Mouse (Mus musculus): ENCODE measurements around the gene Kynu. TPM values are rescaled to one million over a fixed set of nuclear protein-coding genes. Genes with fewer than 3 reads are reported as not detected.

Gene Kynu
- polyA plus RNA-seq, 1 experiment from 2014 or later: 1.5 TPM

GRCm38 (mm10) chr2:43613571-43613970 is 58.4 kb downstream of the Kynu start:
- Histone ChIP-seq H3K4me1 (replicated peaks; ENCODE audit: control insufficient read depth, insufficient read depth, low read length) (no peaks in the 10 kb centered on the region), H3K9ac (ENCODE audit: low read depth, low read length) (no peak overlapping the region), H3K27ac (ENCODE audit: low read depth, low read length) (no peak overlapping the region), H3K4me3 (ENCODE audit: low read depth, low read length) (no peak overlapping the region), H3K27me3 (ENCODE audit: control insufficient read depth, insufficient read depth, low read length) (no peaks in the 10 kb centered on the region), H3K36me3 (ENCODE audit: control insufficient read depth, insufficient read depth, low read length) (no peaks in the 10 kb centered on the region), H3K9me3 (ENCODE audit: control insufficient read depth, low read length) (no peaks in the 10 kb centered on the region), H3K4me2 (replicated peaks; ENCODE audit: low read depth, low read length) (no peak overlapping the region)
- ATAC-seq (ENCODE audit: low FRiP score): no peak
- WGBS: 12% methylated on average over 6 of the region's 6 CpGs
- DNase-seq (ENCODE audit: low spot score): peak; percentile 70

GRCm38 (mm10) chr2:43621140-43621539 is 66.0 kb downstream of the Kynu start:
- Histone ChIP-seq H3K9ac (ENCODE audit: low read depth, low read length) (no peak overlapping the region), H3K9me3 (ENCODE audit: control insufficient read depth, low read length) (no peaks in the 10 kb centered on the region), H3K4me3 (ENCODE audit: low read depth, low read length) (no peak overlapping the region), H3K36me3 (ENCODE audit: control insufficient read depth, insufficient read depth, low read length) (no peaks in the 10 kb centered on the region), H3K27ac (ENCODE audit: low read depth, low read length) (no peak overlapping the region), H3K27me3 (ENCODE audit: control insufficient read depth, insufficient read depth, low read length) (no peaks in the 10 kb centered on the region), H3K4me1 (replicated peaks; ENCODE audit: control insufficient read depth, insufficient read depth, low read length) (no peaks in the 10 kb centered on the region), H3K4me2 (replicated peaks; ENCODE audit: low read depth, low read length) (no peak overlapping the region)
- DNase-seq (ENCODE audit: low spot score) (no peak), ATAC-seq (ENCODE audit: low FRiP score) (no peak)

- 0% methylated on average over 1 of the region's 1 CpGs for WGBS
- H3K4me3 ChIP-seq (ENCODE audit: low read depth, low read length): no peak overlapping the region
- no peak overlapping the region for H3K4me2 ChIP-seq (replicated peaks; ENCODE audit: low read depth, low read length)
- no peaks in the 10 kb centered on the region for H3K27me3 ChIP-seq (ENCODE audit: control insufficient read depth, insufficient read depth, low read length)
- H3K9ac ChIP-seq (ENCODE audit: low read depth, low read length): no peak overlapping the region
- DNase-seq (ENCODE audit: low spot score) (peak; percentile 46), ATAC-seq (ENCODE audit: low FRiP score) (peak; percentile 25; the same call in 1 of the 2 replicates)
- no peak overlapping the region for H3K27ac ChIP-seq (ENCODE audit: low read depth, low read length)
- H3K36me3 ChIP-seq (ENCODE audit: control insufficient read depth, insufficient read depth, low read length): no peaks in the 10 kb centered on the region
- H3K9me3 ChIP-seq (ENCODE audit: control insufficient read depth, low read length): no peaks in the 10 kb centered on the region
- no peaks in the 10 kb centered on the region for H3K4me1 ChIP-seq (replicated peaks; ENCODE audit: control insufficient read depth, insufficient read depth, low read length)
Measured at GRCm38 (mm10) chr2:43622844-43623243, 67.7 kb downstream of the Kynu start.

GRCm38 (mm10) chr2:43631786-43632185 is 76.7 kb downstream of the Kynu start:
- DNase-seq (ENCODE audit: low spot score) (no peak), ATAC-seq (ENCODE audit: low FRiP score) (no peak)
- Histone ChIP-seq H3K27me3 (ENCODE audit: control insufficient read depth, insufficient read depth, low read length) (no peaks in the 10 kb centered on the region), H3K4me1 (replicated peaks; ENCODE audit: control insufficient read depth, insufficient read depth, low read length) (no peaks in the 10 kb centered on the region), H3K36me3 (ENCODE audit: control insufficient read depth, insufficient read depth, low read length) (no peaks in the 10 kb centered on the region), H3K9ac (ENCODE audit: low read depth, low read length) (no peak overlapping the region), H3K4me3 (ENCODE audit: low read depth, low read length) (no peak overlapping the region), H3K9me3 (ENCODE audit: control insufficient read depth, low read length) (no peaks in the 10 kb centered on the region), H3K4me2 (replicated peaks; ENCODE audit: low read depth, low read length) (no peak overlapping the region), H3K27ac (ENCODE audit: low read depth, low read length) (no peak overlapping the region)

DNA sequence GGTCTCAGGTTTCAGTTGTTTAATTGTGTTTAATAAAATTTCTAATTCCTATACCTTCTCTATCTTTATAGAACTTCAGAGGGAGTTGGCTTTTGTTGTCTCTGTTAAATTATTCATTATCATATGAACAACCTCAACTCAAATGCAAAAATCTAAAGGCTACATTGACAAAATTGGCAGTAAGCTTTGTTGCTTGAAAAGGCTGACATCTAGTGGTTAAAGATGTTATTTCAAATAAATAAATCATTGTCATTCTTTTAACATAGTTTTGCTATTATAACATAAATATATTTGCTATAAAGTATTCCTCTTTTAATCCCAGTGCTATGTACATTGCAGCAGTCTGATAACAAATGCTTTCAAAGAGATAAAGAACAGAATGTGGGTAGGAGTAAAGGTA is 81.4 kb downstream of the Kynu start:
- Histone ChIP-seq H3K9me3 (ENCODE audit: control insufficient read depth, low read length) (no peaks in the 10 kb centered on the region), H3K36me3 (ENCODE audit: control insufficient read depth, insufficient read depth, low read length) (no peaks in the 10 kb centered on the region), H3K9ac (ENCODE audit: low read depth, low read length) (no peak overlapping the region), H3K4me1 (replicated peaks; ENCODE audit: control insufficient read depth, insufficient read depth, low read length) (no peaks in the 10 kb centered on the region), H3K27ac (ENCODE audit: low read depth, low read length) (no peak overlapping the region), H3K4me2 (replicated peaks; ENCODE audit: low read depth, low read length) (no peak overlapping the region), H3K27me3 (ENCODE audit: control insufficient read depth, insufficient read depth, low read length) (no peaks in the 10 kb centered on the region), H3K4me3 (ENCODE audit: low read depth, low read length) (no peak overlapping the region)
- no peak for DNase-seq (ENCODE audit: low spot score)
- ATAC-seq (ENCODE audit: low FRiP score): no peak

- no peak overlapping the region for H3K27ac ChIP-seq (ENCODE audit: low read depth, low read length)
- WGBS: 89% methylated on average over 2 of the region's 2 CpGs
- H3K9me3 ChIP-seq (ENCODE audit: control insufficient read depth, low read length): no peaks in the 10 kb centered on the region
- H3K36me3 ChIP-seq (ENCODE audit: control insufficient read depth, insufficient read depth, low read length): no peaks in the 10 kb centered on the region
- DNase-seq (ENCODE audit: low spot score) (no peak), ATAC-seq (ENCODE audit: low FRiP score) (no peak)
- H3K9ac ChIP-seq (ENCODE audit: low read depth, low read length): no peak overlapping the region
- H3K4me2 ChIP-seq (replicated peaks; ENCODE audit: low read depth, low read length): no peak overlapping the region
- no peaks in the 10 kb centered on the region for H3K4me1 ChIP-seq (replicated peaks; ENCODE audit: control insufficient read depth, insufficient read depth, low read length)
- H3K4me3 ChIP-seq (ENCODE audit: low read depth, low read length): no peak overlapping the region
- no peaks in the 10 kb centered on the region for H3K27me3 ChIP-seq (ENCODE audit: control insufficient read depth, insufficient read depth, low read length)
Measured at GRCm38 (mm10) chr2:43646962-43647361, 91.8 kb downstream of the Kynu start.

GRCm38 (mm10) chr2:43669588-43669987 is 114.5 kb downstream of the Kynu start:
- H3K9ac ChIP-seq (ENCODE audit: low read depth, low read length): no peak overlapping the region
- no peak overlapping the region for H3K4me3 ChIP-seq (ENCODE audit: low read depth, low read length)
- H3K36me3 ChIP-seq (ENCODE audit: control insufficient read depth, insufficient read depth, low read length): no peaks in the 10 kb centered on the region
- no peak overlapping the region for H3K27ac ChIP-seq (ENCODE audit: low read depth, low read length)
- ATAC-seq (ENCODE audit: low FRiP score): no peak
- DNase-seq (ENCODE audit: low spot score): no peak
- H3K27me3 ChIP-seq (ENCODE audit: control insufficient read depth, insufficient read depth, low read length): no peaks in the 10 kb centered on the region
- no peaks in the 10 kb centered on the region for H3K4me1 ChIP-seq (replicated peaks; ENCODE audit: control insufficient read depth, insufficient read depth, low read length)
- H3K4me2 ChIP-seq (replicated peaks; ENCODE audit: low read depth, low read length): no peak overlapping the region
- H3K9me3 ChIP-seq (ENCODE audit: control insufficient read depth, low read length): no peaks in the 10 kb centered on the region

- Histone ChIP-seq H3K4me3 (ENCODE audit: low read depth, low read length) (no peak overlapping the region), H3K27me3 (ENCODE audit: control insufficient read depth, insufficient read depth, low read length) (no peaks in the 10 kb centered on the region), H3K9ac (ENCODE audit: low read depth, low read length) (no peak overlapping the region), H3K4me2 (replicated peaks; ENCODE audit: low read depth, low read length) (no peak overlapping the region), H3K27ac (ENCODE audit: low read depth, low read length) (no peak overlapping the region), H3K36me3 (ENCODE audit: control insufficient read depth, insufficient read depth, low read length) (no peaks in the 10 kb centered on the region), H3K4me1 (replicated peaks; ENCODE audit: control insufficient read depth, insufficient read depth, low read length) (no peaks in the 10 kb centered on the region), H3K9me3 (ENCODE audit: control insufficient read depth, low read length) (no peaks in the 10 kb centered on the region)
- peak; percentile 84 for ATAC-seq (ENCODE audit: low FRiP score)
- WGBS: 6% methylated on average over 6 of the region's 6 CpGs
- peak; percentile 76 for DNase-seq (ENCODE audit: low spot score)
Measured at GRCm38 (mm10) chr2:43673619-43674018, 118.5 kb downstream of the Kynu start.

DNA sequence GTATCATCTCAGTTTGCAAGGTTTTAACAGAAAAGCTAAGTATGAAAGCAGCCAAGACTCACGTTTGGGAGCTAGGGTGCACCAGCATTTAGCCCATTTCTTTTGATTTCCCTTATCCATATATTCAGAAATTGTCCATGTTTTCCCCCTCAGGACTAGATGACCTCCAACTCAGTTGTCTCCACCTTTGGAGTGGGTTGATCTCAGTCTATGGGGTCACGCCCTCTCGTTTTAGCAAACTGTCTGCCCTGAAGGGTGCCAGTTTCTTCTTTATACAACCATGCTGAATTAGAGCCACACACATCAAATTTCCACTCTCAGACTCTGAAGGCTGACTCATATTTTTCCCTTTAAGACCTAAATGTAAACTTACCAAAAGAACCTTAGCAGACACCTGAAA is 119.0 kb downstream of the Kynu start:
- no peaks in the 10 kb centered on the region for H3K9me3 ChIP-seq (ENCODE audit: control insufficient read depth, low read length)
- no peaks in the 10 kb centered on the region for H3K4me1 ChIP-seq (replicated peaks; ENCODE audit: control insufficient read depth, insufficient read depth, low read length)
- H3K27ac ChIP-seq (ENCODE audit: low read depth, low read length): no peak overlapping the region
- no peak for DNase-seq (ENCODE audit: low spot score)
- no peaks in the 10 kb centered on the region for H3K27me3 ChIP-seq (ENCODE audit: control insufficient read depth, insufficient read depth, low read length)
- no peaks in the 10 kb centered on the region for H3K36me3 ChIP-seq (ENCODE audit: control insufficient read depth, insufficient read depth, low read length)
- WGBS: 60% methylated on average over 3 of the region's 3 CpGs
- H3K4me3 ChIP-seq (ENCODE audit: low read depth, low read length): no peak overlapping the region
- no peak overlapping the region for H3K4me2 ChIP-seq (replicated peaks; ENCODE audit: low read depth, low read length)
- no peak for ATAC-seq (ENCODE audit: low FRiP score)
- no peak overlapping the region for H3K9ac ChIP-seq (ENCODE audit: low read depth, low read length)
